Comparison of ENCODE assay signal across 31 mouse cellular contexts in the genomic region with DNA sequence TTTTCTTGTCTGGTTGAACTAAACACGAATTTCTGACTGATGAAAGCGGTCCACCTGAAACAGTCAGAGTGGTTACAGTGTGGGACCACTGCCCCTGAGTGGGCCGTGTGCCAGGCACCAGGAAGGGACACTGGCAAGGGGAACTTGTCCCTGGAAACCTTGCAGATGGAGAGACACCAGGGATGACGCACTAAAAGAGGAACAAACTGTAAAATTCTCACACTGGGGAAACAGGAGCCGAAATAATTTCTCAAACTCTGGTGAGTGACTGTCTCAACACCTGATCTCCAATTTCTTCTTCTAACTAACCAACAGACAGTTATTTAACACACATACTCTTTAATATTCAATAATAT. TPM values are rescaled to one million over a fixed set of nuclear protein-coding genes. Genes with fewer than 3 reads are reported as not detected.
"Had no signal": no experiment of that assay in that cellular context is flagged by ENCODE, and none has a peak within 500 bp of the region (broad histone marks: within the 10 kb centered on the region; RNA-seq: fewer than 3 reads in every experiment).

No protein-coding gene starts in this region.

- H3K27ac ChIP-seq: heart, embryonic 10.5 days; hindbrain, embryonic 10.5 days; hindbrain, embryonic 12.5 days; hindbrain, embryonic 14.5 days; intestine, embryonic 15.5 days; limb, embryonic 10.5 days; limb, embryonic 12.5 days had no signal

- H3K4me1 ChIP-seq: hindbrain, embryonic 10.5 days; hindbrain, embryonic 12.5 days; intestine, embryonic 15.5 days; limb, embryonic 10.5 days; limb, embryonic 12.5 days had no signal

- H3K27me3 ChIP-seq: heart, embryonic 12.5 days; hindbrain, embryonic 12.5 days; intestine, embryonic 15.5 days; limb, embryonic 12.5 days had no signal

- H3K4me3 ChIP-seq: heart, embryonic 10.5 days; heart, embryonic 12.5 days; hindbrain, embryonic 10.5 days; hindbrain, embryonic 12.5 days; intestine, embryonic 15.5 days; limb, embryonic 10.5 days; limb, embryonic 12.5 days had no signal

- H3K36me3 ChIP-seq: heart, embryonic 10.5 days; heart, embryonic 12.5 days; hindbrain, embryonic 10.5 days; hindbrain, embryonic 12.5 days; intestine, embryonic 15.5 days; limb, embryonic 10.5 days; limb, embryonic 12.5 days had no signal

- ATAC-seq: hindbrain, embryonic 16.5 days; inflammation-experienced regulatory T-cells, adult 6 months; intestine, embryonic 15.5 days; intestine, postnatal 0 days had no signal

- DNase-seq: gastrocnemius, postnatal 14 days; gastrocnemius, postnatal 36 days; heart, adult 18-20 months; heart, postnatal 10 days; heart, postnatal 4 days; kidney, adult 18-20 months; kidney, adult 8-10 months; kidney, postnatal 10 days; kidney, postnatal 25 days; kidney, postnatal 4 days; liver had no signal

RNA-seq across cellular contexts. Expression of a gene that starts 17.9 kb away (rescaled TPM):
- total RNA-seq: gastrocnemius, adult 18-20 months; gastrocnemius, adult 8-10 months; gastrocnemius, postnatal 14 days; heart, adult 18-20 months; heart, adult 8-10 months; heart, postnatal 25 days had no signal
- polyA plus RNA-seq: hindbrain, embryonic 10.5 days; inflammation-experienced regulatory T-cells, adult 6 months; limb, embryonic 10.5 days had no signal

RNA-seq across cellular contexts. Expression of a gene that starts 25.0 kb away (rescaled TPM):
- total RNA-seq: gastrocnemius, adult 18-20 months; gastrocnemius, adult 8-10 months; gastrocnemius, postnatal 36 days; heart, adult 8-10 months; heart, postnatal 25 days; layer of hippocampus, postnatal 14 days had no signal
- polyA plus RNA-seq: gonadal fat pad, adult 2 months; heart, embryonic 10.5 days; heart, embryonic 12.5 days; heart, embryonic 14.5 days; heart, embryonic 16.5 days; hindbrain, embryonic 10.5 days; inflammation-experienced regulatory T-cells, adult 6 months; intestine, embryonic 15.5 days; limb, embryonic 10.5 days; limb, embryonic 12.5 days; liver, embryonic 11.5 days had no signal
